Mouse (Mus musculus): ENCODE measurements at regions not wholly inside any gene's neighbourhood (a gene's known extent, or its start where the extent isn't known, plus 50 kb on each side); places are given as distances from the start of the nearest gene placed in this dataset.
A peak's percentile ranks its signal among the peaks of the same experiment; 100 is the strongest.

DNA sequence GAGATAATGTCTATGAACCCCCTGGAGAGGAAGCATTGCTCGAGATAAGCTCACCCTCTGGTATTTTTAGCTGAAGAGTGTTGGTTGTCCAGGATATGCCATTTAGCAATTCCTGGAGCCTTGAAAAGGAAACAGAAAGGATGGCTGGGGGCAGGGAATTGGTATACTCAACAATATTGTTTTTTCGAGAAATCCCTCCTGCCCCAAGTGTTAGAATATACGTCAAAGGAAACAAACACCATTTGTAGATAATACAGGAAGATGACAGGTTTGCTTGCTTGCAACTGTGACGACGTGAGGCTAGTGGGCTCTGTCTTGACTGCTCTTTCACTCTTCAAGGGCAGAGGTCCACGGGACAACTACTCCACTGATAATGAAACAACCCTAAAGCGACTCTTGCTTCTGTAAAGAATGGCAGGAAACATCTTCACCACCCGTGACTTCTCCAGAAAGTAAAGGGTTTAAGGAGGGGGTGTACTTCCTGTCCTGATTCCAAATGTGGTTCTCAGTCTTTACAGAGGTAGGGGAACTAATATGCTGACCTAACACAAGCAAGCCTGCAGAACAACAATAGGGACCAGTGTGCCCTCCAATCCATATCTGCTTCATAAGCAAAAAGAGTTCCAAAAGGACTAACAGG is 270.3 kb downstream of the Ets1 start:
- peak; percentile 20 for DNase-seq (ENCODE audit: low spot score)

DNA sequence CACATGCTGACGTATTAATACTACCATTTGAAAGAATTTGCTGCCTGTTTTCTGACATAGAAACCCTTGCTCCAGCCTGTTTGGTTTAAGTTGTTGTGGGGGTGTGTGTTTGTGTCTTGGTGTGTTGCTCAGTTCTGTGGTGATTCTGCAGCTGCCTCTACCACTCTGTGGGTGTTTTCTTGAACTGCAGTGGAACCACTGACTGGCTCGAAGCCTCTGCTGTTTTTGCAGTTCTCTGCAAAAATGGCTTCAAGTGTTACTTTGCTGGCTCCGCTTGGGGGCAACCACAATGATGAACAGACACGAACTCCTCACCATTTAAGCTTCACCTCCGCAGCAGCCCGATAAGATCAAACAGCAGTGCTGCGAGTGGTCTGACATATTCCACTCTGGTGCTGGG is 274.6 kb downstream of the Ets1 start:
- DNase-seq (ENCODE audit: low spot score), result no peak

DNA sequence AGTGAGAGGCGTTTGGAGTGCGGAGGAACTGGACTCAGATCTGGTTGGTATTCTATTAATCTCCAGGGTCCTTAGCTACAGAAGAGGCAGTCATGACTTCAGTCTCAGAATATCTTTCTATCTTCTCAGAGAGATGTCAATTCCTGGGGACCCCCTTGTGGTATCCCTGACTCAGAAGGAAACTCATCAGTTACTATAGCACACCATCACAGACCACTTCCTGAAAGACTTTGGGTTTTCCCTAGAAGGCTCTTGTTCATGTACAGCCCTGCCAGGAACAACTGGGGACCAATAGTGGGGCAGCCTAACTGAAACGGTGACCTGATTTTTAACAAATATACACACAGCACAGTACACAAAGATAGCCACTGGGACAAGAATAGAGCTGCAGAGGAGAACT is 279.6 kb downstream of the Ets1 start:
- no peak for DNase-seq (ENCODE audit: low spot score)

DNA sequence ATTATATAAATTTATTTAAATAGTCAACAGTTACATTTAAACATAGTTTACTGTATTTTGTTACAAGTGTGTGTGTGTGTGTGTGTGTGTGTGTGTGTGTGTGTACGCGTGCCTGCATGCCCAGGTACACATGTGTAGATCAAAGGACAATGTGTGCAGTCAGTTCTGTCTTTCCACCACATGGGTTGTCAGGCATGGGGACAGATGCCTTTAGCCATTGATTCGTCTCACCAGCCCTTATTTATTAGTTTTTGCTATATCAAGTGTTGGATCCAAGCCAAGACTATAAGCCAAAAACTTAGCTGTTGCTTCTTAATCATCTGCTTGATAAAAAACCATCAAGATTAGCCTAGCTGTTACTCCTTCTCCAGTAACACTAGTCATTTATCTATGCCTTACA is 280.7 kb downstream of the Ets1 start:
- DNase-seq (ENCODE audit: low spot score), result no peak

DNA sequence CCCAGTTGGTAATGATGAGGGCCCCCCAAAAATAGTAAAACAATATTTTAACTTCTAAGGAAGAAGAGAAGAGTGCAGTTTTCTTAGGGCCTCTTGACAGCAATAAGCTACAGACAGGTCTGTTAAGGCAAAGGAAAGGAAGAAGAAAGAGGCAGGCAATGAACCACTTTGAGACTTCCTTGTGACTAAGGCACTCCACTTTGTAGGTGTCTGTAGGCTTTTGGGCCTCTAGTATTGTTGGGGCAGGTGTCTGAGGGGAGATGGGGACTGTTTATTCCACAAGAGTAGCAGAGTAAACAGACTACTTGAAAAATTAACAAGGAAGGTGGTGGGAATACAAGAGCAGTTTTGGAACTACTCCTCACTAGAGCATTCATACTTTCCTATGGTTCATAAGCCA is 287.9 kb downstream of the Ets1 start:
- no peak for DNase-seq (ENCODE audit: low spot score)

DNA sequence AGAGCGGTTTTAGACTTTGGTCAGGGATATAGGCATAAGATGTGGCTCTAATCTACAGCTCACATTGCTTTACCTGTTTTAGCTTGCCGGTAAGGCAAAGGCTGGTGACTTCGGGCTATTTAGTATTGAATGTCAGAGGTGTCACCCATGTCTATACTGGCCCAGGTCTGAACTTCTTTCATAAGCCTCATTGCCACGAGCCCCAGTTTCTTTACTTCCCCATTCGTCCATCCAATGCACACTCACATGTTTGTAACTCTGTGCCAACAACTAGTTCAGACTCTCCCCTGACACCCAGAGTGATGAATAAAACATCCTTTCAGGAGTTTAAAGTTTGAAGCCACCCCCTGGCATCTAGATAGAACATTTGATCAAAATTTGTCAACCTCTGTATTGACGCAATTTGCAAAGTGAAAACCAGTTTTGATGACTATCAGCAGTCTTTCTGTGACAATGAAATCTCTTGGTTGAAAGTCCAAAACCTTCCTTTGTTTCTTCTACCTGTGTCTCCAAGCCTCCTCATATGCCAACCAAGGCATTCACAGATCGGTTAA is 288.4 kb downstream of the Ets1 start:
- no peak for DNase-seq (ENCODE audit: low spot score)

DNA sequence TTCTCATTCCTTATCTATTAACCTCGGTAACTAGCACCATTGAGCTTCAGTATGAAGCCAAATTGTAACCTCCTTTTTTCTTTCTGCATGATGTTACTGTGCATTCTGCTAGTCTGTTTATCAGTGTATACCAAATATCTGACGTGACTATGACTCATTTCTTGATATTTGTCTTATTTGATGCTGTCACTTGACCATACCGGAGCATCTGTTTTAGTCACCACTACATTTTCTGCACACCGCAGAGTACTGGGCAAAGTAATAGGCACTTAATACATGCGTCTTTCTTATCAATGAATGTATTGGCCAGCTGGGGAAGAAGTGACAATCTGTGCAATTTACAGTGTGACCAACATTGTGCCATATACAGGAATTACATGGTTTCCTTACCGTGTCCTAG is 289.0 kb downstream of the Ets1 start:
- no peak for DNase-seq (ENCODE audit: low spot score)

DNA sequence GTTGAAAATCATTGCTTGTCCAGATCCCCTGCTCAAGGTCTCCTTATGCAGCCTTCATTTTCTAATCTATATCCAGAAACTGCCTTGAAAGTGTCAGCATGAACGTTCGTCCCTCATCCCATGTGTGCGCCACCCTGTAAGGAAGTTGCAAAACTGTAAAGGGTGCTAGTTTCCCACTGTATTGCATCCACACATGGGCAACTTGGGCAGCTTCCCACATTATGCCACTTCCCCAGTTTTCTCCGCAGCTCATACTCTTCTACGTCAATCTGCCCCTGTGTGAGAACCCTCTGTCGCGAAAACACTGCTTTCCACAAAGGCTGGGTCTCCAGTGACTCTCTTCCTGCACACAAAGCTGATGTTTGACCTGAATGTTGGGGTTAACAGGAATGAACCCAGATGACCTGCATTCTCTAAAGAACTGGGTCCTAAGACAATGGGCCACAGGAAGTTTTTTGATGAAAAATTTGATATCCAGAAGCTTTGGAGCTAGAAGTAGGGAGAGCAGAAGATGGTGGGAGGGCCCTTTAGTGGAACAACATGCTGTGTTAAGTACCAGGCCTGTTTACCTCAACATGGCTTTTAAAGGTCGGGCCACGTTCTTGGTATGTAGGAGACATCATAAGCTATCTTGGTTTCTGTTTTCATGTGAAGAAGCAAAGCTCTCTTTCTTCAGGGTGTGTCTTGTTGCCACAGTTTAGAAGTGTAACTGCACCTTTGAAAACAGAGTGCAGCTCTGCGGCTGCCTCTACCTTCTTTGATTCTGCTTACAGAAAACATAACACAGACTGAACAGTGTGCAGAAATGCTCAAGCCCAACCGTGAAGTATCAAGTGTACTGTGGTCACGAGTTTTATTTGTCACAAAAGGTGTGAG is 289.9 kb downstream of the Ets1 start:
- DNase-seq (ENCODE audit: low spot score), result peak; percentile 41

DNA sequence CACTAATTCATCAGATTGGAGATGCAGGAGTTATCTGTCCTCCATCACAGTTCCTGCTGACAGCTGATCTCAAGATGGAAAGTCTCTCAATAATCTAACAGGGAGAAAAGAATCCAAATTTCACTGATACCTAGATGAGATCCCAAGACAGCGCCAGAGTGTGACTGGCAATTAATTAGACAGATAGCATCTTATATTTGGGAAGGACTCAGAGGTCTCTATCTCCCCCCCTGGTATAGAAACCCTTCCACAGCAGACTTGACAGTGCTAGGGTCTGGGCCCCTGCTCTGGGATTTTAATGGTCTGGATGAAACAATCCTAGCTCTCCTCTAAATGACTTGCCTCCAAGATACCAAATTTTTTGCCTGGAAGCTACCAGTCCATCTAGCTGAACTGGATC is 291.6 kb downstream of the Ets1 start:
- DNase-seq (ENCODE audit: low spot score), result no peak

DNA sequence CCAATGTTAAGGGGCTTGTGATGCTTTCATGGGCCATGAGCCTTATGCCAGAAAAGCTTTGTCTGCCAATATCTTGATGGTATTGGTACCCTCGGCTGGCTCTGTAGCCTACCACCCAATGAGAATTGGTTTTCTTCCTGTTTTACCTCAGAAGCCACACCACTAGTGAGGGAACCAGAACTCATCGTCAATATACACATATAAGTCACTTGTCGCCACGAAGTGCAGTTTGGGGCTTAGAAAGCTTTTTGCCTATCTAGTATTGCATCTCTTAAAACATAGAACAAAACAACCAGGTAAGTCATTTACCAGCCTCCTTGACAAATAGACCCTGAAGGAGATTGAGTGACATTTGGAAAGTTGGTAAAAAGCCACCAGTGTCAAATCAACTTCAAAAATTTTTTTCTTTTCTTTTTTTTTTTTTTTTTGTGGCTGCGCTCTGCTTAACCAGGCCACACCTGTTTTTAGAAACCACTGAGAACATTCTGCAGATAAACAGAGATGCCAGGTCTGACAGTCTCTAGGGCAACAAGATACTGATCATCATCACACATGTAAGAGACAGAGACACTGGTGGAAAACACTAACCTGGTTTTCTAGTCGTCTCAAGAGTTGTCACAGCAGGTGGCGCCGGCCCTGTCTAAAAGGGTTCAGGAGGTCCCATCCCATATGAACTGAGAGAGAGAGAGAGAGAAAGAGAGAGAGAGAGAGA is 292.4 kb downstream of the Ets1 start:
- DNase-seq (ENCODE audit: low spot score), result peak; percentile 47

DNA sequence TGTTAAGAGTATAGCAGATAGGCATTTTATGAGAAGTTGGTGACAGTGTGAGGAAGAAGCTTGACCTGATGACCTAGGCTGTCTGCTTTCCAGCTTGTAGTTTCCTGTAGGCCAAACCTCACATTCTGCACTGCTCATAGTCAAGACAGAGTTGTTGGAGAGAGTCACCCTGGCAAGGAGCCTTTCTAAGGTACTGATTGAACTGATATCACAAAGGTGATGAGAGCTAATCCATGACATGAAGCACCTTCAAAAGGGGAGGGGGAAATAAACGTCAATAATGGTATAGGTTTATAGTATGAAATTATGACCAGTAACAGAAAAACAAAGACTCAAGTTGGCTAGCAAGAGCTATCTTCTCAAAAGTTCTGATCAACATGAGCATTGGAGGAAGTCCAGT is 293.3 kb downstream of the Ets1 start:
- no peak for DNase-seq (ENCODE audit: low spot score)

DNA sequence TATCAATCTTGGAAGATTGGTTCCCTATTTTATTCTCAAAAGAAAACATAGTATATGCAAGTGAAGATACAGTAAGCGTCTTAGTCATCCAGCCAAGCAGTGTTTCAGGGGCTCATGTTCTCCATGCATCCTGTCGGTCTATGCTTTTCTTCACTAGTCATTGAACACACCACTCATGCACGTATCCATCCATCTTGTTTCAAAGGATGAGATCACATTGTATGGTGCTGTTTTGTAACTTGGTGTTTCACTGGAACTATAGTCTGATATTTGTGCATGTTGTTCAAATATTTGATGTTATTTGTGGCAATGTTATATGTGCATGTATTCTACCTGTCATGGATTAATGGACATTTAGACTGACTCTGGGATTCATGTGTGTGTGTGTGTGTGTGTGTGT is 293.8 kb downstream of the Ets1 start:
- no peak for DNase-seq (ENCODE audit: low spot score)

DNA sequence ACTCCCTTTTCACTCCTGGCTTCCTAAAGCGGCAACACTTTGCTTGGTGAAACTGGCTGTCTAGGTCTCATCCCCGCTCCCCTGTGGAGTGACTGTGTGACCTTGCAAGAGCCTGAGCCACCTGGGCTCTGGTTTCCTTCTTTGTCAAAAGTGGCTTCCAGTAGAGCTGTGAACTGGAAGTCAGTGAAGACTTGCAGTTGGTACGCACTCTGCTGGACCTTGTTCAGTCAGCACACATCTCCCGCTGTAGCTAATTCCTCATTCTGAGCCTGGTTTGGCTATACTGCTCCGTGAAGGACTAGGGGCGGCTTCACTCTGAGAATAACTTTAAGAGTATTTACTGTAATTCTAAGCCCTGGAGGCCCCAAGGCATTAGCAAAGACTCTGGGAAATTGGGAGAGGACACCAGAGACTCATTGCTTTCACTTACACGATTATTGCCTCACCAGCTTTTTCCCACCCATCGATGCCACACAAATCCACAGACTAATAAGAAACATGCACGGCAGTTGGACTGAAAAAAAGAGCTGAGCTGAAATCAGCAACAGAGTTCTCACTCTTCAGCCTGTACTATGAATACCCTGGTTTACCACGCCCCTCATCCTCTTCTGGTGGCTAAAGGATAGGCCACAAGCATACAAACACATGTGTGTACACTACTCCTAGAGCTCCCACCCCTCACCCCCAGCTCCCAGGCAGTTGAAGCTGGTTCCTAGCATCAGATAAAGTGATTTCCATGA is 295.4 kb downstream of the Ets1 start:
- no peak for DNase-seq (ENCODE audit: low spot score)

DNA sequence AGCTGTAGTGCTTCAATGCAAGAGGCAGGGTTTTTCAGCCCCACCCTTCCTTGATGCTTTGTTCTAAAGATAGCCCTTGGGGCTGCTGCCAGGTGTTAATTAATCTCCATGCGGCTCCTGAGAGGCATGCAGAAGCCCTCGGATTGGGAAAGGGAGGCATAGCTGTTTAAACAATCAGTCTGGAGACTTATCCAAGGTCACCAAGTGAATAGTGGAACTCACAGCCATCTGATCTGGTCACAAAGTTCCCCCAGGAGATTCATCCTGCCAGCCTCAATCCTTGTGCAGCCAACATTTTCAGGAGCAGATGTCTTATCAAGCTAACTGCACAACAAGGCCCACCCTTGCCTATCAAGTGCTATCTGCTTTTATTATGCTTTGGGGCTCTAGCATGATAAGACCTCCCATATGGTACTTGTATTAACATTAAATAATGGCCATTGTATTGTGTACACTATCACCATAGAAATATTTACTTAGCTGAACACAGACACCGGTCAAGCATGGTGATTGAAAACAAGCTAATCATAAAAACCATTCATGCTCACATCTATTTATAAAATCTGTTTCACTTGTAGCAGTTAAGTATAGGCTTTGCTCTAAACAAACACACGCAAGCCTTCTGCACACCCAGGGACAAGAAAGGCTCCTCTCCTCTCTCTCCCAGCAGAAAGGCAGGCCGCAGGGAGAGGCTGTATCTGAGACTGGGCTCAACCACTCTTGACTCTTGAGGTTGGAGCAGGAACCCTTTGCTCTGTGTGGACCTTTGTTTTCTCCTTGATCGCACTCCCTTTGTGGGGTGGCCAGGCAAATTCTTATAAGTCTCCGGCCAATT is 297.4 kb downstream of the Ets1 start:
- peak; percentile 66 for DNase-seq (ENCODE audit: low spot score)

DNA sequence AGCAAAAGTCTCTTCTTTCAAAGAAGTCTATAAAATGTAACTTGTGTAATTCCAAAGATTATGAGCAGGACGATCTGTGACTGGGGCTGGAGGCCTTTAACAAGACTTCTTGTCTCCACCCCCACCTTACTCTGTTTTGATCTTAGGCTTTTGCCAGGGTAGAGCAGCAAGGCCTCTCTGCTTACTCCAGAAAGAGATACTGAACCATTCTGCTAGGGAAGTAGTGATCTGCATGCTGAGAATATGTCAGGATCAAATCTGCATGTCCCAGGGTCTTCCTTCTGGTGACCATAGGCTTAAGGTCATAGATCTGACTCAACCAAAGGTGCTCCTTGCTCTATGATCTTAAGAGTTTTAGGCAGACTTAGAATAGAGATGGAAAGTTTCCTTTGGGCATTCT is 298.4 kb downstream of the Ets1 start:
- no peak for DNase-seq (ENCODE audit: low spot score)

DNA sequence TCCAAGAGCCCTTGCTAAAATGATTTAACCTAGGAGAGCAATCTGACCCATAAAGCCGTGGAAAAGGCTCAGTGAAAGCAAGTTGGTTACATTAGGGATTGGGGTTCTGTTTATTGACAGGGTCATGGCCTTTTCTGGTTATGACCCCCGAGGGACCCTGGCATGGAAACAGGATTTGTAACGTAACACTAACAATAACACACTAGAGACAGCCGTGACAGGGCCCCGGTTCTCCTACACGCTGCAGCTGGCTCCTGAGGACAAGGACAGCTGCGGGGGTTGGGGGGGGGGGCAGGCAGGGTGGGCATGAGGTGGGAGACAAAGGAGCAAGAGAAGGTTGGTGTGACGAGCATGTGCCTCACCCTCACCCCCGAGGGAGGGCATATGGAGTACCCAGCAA is 300.4 kb downstream of the Ets1 start:
- DNase-seq (ENCODE audit: low spot score), result no peak

DNA sequence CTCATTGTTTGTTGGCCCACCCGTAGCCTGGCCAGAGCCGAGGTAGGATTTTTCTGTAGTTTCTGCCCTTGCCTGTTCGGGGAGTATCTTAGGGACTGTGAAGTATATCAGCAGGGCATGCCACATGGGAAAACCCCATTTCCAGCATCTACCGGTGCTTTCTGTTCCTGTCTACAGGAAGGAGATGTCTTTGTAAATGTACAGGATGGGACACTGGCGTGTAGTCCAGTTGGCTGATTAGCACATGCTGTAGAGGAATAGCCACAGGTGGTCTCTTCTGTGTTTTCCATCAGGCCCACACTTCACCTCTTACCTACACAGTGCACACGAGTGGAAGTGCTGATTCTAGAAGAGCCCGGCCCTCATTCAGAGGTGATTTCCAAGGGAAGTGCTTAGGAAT is 301.4 kb downstream of the Ets1 start:
- DNase-seq (ENCODE audit: low spot score), result no peak

DNA sequence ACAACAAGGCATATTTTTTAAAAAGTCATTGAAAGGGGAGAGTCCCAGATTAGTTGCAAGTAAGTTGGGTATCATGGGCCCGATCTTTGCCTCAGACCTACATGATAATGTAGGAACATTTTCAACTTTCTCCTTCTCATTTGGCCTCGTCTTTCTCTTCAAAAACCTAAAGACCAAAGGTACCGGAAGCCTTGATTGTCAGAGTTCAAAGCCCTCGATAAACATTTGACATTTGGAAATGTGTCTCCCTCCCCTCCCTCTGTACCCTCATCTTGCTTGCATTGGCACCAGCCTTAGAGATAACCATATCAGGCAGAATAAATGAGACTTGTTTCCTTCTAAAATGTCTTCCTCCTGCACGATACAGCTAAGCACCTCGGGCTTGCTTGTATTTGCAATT is 302.8 kb downstream of the Ets1 start:
- DNase-seq (ENCODE audit: low spot score), result no peak

DNA sequence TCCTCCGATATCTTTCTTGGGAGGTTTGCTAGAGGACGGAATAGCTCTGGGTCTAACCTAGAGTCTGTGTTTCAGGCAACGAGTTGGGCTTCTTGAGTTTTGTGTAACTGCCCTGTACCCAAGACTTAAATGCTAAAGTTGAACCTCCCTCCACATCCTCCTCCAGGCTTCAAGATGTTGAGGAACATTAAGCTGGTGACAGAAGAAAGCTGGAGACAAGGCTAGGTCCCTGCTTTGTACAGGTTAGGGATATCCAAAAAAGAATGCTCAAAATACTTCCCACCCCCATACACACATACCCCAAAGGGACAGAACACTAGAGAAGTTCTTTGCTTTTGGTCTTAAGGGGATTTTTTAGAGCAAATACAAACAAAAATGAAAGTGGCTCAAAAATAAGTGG is 303.6 kb downstream of the Ets1 start:
- DNase-seq (ENCODE audit: low spot score), result no peak

DNA sequence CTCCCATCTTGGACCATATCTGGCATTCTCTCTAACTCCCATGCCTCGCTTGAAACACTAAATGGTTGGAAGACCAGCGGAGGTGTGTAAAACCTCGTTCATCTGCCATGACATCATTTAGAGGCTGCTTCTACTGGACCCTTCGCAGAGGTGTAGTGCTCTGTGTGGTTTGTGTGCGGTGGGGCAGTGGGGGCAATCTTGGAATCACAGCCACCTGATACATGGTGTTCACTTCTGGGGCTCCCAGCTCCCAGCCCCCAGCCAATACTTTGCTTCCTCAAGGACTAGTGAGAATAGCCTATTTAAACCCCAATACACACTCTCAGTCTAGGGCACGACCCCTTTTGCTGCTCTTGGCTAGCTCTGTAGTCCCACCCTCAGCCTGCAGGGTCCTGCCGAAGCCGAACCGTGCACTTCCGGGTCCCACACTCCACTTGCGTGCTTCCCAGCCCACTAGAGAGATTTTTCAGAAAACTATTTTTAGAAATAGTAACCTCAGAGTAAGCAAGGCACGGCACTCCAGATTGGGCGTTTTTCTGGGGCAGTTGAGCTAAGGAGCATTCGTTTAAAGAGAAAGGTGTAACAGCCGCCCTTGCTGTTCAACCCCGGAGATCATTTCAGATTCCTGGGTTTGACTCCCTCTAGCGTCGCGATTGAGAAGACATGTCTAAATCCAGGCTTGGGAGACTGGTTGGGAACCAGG is 304.2 kb downstream of the Ets1 start:
- DNase-seq (ENCODE audit: low spot score), result peak; percentile 89
